Mouse (Mus musculus) lung, postnatal 36 days (tissue): Measurements from ENCODE around the gene Gnl2.

ENCODE experiments used
- DNase-seq: peaks from one replicate; pipeline ENCODE4 v3.0.0; 2022; ENCODE audit warnings: mixed read lengths

Gnl2 gene

DNA sequence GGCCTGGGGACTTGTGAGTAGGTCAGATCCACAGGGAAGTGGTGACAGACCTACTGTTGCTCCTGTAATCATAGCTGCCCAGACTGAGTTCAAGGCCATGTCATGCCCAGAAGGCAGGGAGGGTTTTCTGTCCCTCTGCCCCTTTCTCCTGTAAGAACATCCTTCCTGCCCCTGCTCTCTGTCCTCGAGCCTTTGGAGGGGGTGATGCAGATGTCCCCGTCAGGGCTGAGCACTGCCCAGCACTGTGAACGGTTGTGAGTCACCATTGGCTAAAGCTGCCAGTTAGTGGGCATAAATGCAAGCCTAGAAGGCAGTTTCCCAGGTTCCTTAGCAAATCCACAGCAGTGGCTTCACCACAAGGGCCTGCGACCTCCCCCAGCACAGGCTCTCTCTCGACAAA lies 76.6 kb downstream of the Gnl2 start:
- no peak for DNase-seq

DNA sequence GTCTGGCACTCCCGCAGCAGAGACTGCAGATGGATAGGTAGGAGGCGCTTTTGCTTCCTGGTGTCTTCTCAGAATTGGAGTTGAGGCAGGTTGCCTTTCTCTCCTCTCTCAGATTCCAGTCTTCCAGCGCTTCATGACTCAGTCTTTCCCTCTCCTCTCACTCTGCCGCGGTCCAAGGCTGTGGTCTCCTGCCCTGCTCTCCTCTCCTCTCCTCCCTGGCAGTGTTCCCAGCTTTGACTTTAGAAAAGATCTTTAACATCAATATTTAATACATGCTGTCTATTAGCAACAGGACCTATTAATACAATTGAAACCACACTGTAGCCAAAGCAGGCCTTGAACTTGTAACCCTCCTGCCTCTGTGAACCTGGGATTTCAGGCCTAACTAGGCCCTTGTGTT lies 79.7 kb downstream of the Gnl2 start:
- no peak for DNase-seq

DNA sequence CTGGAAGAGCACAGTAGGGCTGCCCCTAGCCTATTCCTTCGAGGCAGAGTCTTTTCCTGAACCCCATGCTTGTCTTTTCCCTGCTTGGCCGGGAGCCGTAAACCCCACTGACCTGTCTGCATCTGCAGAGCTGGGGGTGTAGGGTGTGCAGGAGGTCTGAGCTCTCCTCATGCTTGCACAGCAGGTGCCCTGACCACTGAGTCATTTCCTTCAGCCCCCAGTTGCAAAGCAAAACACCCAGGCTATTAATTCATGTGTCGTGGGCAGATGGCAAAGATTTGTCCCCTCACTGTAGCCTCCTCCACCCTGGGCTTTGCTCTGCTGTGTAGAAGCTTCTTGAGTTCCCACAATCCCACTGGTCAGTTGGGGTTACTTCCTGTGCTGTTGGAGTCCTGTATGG lies 81.0 kb downstream of the Gnl2 start:
- DNase-seq: no peak

DNA sequence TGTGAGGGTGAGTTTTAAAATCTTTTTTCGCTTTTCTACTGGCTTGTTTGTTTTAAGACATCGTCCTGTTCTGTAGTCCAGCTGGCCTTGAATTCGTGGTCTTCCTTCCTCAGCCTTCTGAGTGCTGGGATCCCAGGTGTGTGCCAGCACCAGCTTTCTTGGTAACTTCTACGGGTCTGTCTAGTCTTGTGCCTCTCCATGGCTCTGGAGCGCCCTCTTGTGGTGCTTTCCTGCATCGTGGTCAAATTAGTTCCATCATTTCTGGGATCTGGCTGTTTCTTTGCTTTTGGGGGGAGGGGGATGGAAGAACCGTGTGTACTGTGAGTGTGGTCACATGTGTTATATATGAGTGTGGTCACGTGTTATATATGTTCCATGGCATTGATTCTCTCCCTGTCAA lies 83.1 kb downstream of the Gnl2 start:
- peak; percentile 89 for DNase-seq

DNA sequence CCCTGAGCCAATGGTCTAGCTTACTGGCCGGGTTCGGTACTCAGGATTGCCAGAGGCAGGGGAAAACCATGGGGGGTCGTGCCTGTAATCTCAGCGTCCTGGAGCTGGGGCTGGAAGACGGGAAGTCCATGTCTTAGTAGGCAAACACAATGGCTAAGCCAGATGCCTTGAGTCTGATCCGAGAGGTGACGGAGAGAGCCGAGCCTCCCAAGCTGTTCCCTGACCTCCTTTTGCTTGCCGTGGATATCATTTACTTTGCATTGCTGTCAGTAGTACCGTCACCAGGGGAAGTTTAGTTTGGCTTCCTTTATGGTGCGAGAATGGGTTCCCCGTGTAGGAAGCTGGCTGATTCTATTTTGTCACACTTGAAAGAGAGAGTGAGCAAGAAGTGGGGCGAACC lies 84.9 kb downstream of the Gnl2 start:
- no peak for DNase-seq
